Mouse (Mus musculus): ENCODE results near the gene Rab3c.

The Rab3c gene

GRCm38 (mm10) chr13:110280563-110281144, at the start of gene Rab3c:
Rab3c (minus strand) TSS chr13:110280996.
- DNase-seq = no peak

GRCm38 (mm10) chr13:110318746-110319145, 38.0 kb upstream of the Rab3c start:
- no peak for DNase-seq

GRCm38 (mm10) chr13:110307188-110307587, 26.4 kb upstream of the Rab3c start:
- DNase-seq = no peak

DNA sequence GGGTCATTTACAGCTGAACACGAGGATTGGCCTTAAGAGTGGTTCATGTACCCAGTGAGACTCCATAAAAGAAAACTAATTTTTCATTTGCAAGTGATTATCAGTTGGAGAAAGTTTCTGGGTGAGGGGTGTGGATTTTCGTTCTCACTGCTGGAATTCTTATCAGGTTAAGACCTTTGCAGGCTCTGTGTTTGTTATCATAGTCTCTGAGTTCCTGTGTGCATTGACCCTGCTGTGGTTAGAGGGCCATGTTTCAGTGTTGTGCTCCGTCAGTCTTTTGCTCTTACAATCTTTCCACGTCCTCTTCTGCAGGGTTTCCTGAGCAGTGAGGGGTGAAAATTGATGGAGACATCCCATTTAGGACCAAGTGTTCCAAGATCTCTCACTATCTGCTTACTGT, 16.3 kb upstream of the Rab3c start:
- DNase-seq = no peak

GRCm38 (mm10) chr13:110288499-110288898, 7.7 kb upstream of the Rab3c start:
- DNase-seq = no peak

DNA sequence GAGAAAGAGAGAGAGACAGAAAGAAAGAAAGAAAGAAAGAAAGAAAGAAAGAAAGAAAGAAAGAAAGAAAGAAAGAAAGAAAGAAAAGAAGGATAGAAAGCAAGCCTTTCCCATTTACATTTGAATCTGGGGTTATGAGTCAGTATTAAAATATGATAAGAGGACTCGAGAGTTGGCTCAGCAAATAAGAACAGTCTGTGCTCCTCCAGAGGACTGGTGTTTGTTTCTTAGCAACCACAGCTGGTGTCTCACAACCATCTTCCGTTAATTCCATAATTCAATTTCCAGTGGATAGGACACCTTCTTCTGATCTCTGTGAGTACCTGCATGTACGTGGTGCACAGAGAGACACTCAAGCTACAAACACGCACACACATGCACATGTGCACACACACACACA, 3.0 kb upstream of the Rab3c start:
- no peak for DNase-seq

DNA sequence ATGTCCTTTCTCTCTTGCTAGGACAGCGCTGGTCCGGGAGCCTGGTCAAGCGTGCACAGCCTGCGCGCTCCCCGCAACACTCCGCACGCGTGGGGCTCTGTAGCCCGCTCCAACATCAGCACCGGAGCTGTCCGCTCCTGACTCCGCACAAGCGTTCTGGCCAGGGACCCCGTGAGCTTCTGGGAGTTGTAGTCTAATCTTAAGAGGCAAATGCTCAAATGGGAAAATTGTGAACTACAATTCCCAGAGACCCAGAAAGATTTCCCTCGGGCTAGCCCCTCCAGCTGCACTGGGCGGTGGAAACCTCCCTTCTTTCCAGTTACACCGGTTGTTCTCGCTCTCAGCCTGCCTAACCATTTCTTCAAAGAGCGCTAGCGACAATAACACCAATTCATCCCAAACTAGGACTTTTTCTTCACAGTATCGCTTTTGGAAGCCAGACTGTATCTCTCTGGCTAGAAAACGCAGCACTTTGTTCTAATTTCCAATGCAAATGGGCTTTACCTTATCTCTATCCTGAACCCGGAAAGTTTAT, 701 bp downstream of the Rab3c start:
- DNase-seq = no peak

DNA sequence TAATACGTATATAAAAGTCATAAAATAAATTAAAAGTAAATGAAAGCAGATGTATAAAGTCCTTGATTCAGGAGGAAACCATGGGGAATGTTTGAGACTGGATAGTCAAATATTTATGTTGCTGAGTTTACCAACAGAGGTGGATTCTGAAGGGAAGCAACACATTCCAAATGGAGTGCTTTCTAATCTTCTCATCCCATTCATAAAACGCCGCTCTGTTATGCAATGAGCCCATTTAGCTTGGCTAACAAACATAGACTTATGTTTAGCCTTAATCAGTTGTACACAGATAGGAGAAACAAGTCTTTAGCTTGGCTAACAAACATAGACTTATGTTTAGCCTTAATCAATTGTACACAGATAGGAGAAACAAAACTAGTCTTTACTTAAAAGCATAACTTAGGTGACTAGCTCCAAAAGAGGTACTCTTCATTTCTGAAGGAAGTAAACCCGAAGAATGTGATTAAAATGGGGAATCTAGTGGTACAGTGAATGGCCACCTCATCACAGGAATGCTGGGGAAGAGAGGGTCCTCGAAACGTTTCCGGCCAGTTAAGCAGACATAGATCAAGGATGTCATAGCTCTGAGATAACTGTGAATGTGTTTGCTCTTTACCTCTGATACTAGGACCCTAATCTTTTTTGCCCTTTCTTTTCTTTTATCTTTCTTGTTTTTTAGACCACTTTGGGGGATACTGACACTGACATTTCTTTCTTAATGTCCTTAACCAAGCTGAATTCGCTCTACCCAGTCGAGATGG, 1.6 kb downstream of the Rab3c start:
- DNase-seq = no peak

DNA sequence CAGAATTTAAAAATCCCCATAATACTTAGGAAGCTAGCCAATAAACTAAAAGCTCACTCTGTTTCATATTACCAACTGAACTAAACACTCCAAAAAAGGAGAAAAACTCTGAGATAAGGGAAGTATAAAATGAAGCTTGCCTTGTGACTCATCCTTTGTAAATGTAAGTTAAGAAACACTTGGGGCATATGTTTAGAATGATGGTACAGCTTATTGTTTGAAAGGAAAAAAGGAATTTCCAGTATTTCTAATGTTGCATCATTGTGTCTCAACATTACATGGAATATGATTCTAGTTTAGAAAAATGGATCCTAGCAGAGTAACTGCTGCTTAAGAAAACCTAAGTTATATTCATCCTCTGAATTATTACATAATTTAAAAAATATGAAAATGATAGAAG, 3.1 kb downstream of the Rab3c start:
- DNase-seq = no peak

- DNase-seq = no peak
Measured at GRCm38 (mm10) chr13:110275471-110275870, 5.3 kb downstream of the Rab3c start.

DNA sequence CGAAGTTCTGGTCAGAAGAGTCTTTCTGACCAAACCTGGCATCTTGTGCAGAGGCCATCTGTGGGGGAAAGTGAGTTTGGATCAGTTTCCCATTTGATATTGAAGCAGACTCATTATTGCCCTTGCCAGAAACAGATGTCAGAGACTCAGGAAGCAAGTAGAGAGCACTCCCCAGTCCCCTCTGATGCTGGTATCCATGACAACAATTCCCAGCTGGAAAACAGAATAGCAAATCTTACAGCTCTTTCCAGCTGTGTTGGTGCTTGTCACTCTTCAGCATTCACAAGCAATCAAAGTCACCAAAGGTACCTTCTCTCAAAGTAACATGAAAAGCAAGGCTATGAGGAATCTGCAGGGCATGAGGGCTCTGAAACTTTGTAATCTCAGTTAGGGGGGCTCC, 20.1 kb downstream of the Rab3c start:
- DNase-seq = no peak

GRCm38 (mm10) chr13:110251453-110251852, 29.3 kb downstream of the Rab3c start:
- no peak for DNase-seq

DNA sequence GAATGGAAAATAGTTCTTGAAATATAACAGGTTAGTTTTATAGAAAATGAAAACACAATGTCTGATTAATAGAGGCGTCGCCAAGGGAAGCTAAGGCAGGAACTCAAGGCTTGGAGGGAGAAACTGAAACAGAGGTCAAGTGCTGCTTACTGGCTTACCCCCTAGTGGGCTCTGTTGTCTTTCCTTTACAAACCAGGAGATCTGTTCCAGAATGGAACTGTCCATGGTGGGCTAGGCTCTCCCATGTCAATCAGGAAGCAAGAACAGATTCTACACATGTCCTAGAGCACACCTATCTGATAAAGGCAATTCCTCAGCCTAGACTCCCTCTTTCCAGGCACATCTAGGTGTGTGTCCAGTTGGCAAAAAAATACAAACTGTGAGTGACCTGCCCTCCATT, 32.3 kb downstream of the Rab3c start:
- DNase-seq = no peak

DNA sequence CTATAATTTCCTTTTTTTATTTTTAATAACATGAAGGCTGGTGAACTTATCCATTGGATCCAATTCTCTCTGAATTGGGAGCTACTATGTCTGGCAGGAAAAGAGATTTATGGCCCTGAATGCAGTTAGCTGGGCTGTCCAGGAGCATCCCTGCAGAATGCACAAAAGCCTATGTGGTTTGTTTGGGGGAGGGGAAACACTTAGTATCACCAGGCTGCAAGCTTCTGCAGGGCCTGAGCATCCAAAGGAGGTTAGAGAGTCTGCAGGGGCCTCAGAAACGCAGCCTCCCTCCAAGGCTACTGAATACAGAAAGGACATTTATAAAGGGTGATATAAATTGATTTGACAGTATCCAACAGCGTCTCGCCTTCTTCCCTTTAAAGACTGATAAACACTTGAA, 41.8 kb downstream of the Rab3c start:
- DNase-seq = no peak

- DNase-seq = no peak
Measured at GRCm38 (mm10) chr13:110237209-110237935, 43.4 kb downstream of the Rab3c start.

DNA sequence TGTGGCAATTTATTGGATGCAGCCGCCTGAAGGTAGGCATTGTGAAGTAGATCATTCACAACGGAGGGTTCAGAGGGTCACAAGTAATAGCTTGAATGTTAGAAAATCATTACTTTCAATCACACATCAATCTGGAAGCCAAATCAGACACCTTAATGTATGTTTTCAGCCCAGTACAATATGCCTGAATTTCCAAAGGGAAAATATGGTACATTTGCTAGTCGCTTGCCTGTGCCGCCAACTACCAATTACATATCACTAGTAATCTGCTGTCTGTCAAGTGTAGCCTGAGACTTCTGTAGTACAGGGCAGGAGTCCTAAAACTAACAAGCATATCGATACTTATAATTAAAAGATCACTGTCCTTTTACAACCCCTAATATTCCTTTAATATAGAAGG, 47.4 kb downstream of the Rab3c start:
- no peak for DNase-seq

- DNase-seq = no peak
Measured at GRCm38 (mm10) chr13:110231086-110231688, 49.6 kb downstream of the Rab3c start.

- DNase-seq = no peak
Measured at GRCm38 (mm10) chr13:110230046-110230445, 50.8 kb downstream of the Rab3c start.

DNA sequence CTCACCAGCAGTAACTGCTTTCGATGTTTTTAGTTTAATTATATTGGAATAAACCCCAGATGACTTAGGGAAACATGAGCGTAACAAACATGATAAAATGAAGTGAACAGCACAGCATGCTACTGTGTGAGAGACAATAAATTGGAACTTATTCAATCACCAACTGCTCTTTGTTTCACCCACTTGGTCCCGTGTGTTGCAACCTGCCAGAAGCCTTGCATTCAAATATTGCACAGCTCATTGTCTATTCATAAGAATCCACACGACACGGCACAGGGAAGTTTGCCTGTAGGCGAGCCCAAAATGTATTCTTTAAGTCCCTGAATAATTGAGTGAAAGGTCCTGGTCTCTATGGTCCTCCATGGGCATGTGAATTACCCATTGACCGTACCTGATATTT, 61.6 kb downstream of the Rab3c start:
- DNase-seq = no peak

GRCm38 (mm10) chr13:110218497-110218896, 62.3 kb downstream of the Rab3c start:
- DNase-seq = no peak

GRCm38 (mm10) chr13:110211526-110212075, 69.2 kb downstream of the Rab3c start:
- DNase-seq = no peak

DNA sequence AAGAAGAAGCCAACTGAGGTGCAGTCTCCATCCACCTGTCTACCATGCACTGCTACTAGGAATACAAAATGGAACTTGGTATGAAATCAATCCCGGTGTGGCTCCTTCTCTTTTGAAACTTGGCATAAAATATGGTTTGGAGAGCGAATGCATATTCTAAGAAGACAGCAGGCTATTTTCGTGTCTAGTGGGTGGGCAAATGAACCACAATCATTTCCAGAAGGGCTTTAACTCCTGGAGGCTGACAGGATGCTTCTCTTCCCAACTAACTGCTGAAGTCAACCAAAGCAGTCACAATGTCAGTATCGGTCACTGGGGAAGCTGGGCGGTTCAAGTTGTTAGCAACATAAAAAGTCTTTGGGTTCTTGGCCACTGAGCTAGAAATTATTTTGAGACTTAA, 81.9 kb downstream of the Rab3c start:
- no peak for DNase-seq

- no peak for DNase-seq
Measured at GRCm38 (mm10) chr13:110190039-110190438, 90.8 kb downstream of the Rab3c start.

Data from B cell, adult 2 months (primary cell).